Mouse (Mus musculus): ENCODE data around the gene Sprr2h. TPM values are rescaled to one million over a fixed set of nuclear protein-coding genes. Genes with fewer than 3 reads are reported as not detected.

Sprr2h gene
- polyA plus RNA-seq (2012; ENCODE audit: insufficient read depth, insufficient read length, missing spikeins), result not detected in 2 replicates

DNA sequence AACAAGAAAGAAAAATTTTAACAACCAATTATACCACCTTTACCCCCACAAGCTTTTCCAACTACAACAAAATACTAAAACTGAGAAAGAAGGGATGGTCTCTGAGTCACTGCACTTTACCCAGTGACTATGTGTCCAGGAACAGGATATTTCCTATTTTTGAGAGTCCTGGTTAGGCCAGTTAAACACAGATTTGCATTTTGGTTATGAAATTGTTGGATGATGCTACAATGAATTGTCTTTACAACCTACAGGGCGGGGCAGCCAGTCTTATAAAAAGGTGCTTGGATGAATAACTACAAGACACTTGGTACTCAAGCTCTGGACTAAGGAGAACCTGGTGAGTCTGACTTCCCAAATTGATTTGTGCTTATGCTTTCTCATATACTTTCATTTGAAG, at the start of gene Sprr2h:
Gene Sprr2h, plus strand, starts transcription at position 301 of the 400 bp plus-strand sequence.
- no peak for TF ChIP-seq CTCF (IDR thresholded peaks at IDR 0.05; ENCODE audit: low read depth, low read length)
- no peak for TF ChIP-seq POLR2A (IDR thresholded peaks at IDR 0.05; ENCODE audit: borderline replicate concordance, low read depth, low read length)

DNA sequence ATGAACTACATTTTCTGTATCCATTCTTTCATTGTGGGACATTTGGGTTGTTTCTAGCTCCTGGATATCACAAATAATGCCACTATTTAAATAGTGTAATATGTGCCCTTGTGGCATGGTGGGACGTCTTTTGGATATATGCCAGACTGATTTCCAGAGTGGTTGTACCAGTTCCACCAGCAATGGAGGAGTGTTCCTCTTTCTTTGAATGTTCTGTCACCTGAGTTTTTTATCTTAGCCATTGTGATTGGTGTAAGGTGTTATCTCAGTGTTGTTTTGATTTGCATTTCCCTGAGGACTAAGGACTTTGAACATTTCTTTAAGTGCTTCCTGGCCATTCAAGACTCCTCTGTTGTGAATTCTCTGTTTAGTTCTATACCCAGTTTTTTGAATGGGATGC, 49.2 kb upstream of the Sprr2h start:
- no peak overlapping the region for H3K27ac ChIP-seq (ENCODE audit: insufficient read depth, low read depth, low read length)
- no peak for TF ChIP-seq CTCF (IDR thresholded peaks at IDR 0.05; ENCODE audit: low read depth, low read length)
- TF ChIP-seq POLR2A (IDR thresholded peaks at IDR 0.05; ENCODE audit: borderline replicate concordance, low read depth, low read length), result no peak
- H3K4me1 ChIP-seq (ENCODE audit: control insufficient read depth, insufficient read depth, low read length), result no peaks in the 10 kb centered on the region
- H3K4me3 ChIP-seq (ENCODE audit: insufficient read depth, low read length), result no peak overlapping the region

More for the DNA sequence above, at the start of gene Sprr2h:
- H3K4me3 ChIP-seq (ENCODE audit: insufficient read depth, low read length), result no peak within 1 kb of the TSS
- H3K27ac ChIP-seq (ENCODE audit: insufficient read depth, low read depth, low read length), result no peak within 1 kb of the TSS
- no peaks in the 10 kb centered on the region for H3K4me1 ChIP-seq (ENCODE audit: control insufficient read depth, insufficient read depth, low read length)

DNA sequence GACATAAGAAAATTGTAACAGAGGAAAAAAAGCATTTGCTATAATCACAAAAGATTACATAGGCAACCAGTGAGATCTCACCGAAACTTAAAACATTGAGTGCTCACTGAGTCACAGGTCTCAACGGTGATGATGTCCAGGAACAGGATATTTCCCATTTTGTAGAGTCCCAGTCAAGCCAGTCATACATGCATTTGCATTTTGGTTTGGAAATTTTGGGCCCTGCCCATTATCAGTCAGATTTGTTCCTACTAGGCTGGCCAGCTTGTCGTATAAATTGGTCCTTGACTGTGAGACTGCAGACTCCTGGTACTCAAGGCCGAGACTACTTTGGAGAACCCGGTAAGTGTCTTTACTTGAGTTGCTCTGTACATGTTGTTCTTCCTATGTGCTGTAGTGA, 46.6 kb upstream of the Sprr2h start, which contains the start of gene Sprr2d:
Gene Sprr2d, plus strand, starts transcription at position 301 of the 400 bp plus-strand sequence.
- H3K4me1 ChIP-seq (ENCODE audit: control insufficient read depth, insufficient read depth, low read length), result no peaks in the 10 kb centered on the region
- H3K4me3 ChIP-seq (ENCODE audit: insufficient read depth, low read length), result no peak within 1 kb of the TSS
- TF ChIP-seq CTCF (IDR thresholded peaks at IDR 0.05; ENCODE audit: low read depth, low read length) (no peak), POLR2A (IDR thresholded peaks at IDR 0.05; ENCODE audit: borderline replicate concordance, low read depth, low read length) (no peak)
- H3K27ac ChIP-seq (ENCODE audit: insufficient read depth, low read depth, low read length), result no peak within 1 kb of the TSS

DNA sequence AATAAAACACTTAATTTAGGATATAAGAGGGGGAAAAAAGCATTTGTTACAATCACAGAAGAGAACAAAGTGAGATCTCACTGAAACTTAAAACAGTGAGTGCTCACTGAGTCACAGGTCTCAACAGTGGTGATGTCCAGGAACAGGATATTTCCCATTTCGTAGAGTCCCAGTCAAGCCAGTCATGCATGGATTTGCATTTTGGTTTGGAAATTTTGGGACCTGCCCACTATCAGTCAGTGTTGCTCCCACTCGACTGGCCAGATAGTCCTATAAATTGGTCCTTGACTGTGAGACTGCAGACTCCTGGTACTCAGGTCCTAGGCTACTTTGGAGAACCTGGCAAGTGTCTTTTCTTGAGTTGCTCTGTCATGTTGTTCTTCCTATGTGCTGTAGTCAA, 33.6 kb upstream of the Sprr2h start, which contains the start of gene Sprr2e:
Gene Sprr2e, plus strand, starts transcription at position 301 of the 400 bp plus-strand sequence.
- Histone ChIP-seq H3K27ac (ENCODE audit: insufficient read depth, low read depth, low read length) (no peak within 1 kb of the TSS), H3K4me1 (ENCODE audit: control insufficient read depth, insufficient read depth, low read length) (no peaks in the 10 kb centered on the region), H3K4me3 (ENCODE audit: insufficient read depth, low read length) (no peak within 1 kb of the TSS)
- TF ChIP-seq POLR2A (IDR thresholded peaks at IDR 0.05; ENCODE audit: borderline replicate concordance, low read depth, low read length) (no peak), CTCF (IDR thresholded peaks at IDR 0.05; ENCODE audit: low read depth, low read length) (no peak)

DNA sequence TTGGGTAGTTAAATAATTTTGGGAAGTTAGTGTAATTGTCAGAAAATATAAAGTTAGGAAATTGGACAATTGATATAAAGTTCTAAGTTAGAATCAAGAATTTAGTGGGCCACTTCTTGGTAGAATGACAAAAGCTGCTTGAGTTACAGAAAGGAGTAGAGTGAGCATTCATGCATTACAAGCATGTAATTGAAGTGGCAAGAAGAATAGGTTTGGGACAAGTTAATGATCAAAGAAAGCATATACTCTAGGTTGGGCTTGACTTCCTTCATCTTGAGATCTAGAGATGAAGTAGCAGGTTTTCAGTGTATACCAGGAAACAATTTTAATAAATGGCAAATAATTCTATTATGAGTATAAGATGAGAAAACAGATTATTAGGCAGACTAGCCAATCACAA, 23.9 kb upstream of the Sprr2h start:
- Histone ChIP-seq H3K4me3 (ENCODE audit: insufficient read depth, low read length) (no peak overlapping the region), H3K4me1 (ENCODE audit: control insufficient read depth, insufficient read depth, low read length) (no peaks in the 10 kb centered on the region), H3K27ac (ENCODE audit: insufficient read depth, low read depth, low read length) (no peak overlapping the region)
- TF ChIP-seq POLR2A (IDR thresholded peaks at IDR 0.05; ENCODE audit: borderline replicate concordance, low read depth, low read length) (no peak), CTCF (IDR thresholded peaks at IDR 0.05; ENCODE audit: low read depth, low read length) (no peak)

DNA sequence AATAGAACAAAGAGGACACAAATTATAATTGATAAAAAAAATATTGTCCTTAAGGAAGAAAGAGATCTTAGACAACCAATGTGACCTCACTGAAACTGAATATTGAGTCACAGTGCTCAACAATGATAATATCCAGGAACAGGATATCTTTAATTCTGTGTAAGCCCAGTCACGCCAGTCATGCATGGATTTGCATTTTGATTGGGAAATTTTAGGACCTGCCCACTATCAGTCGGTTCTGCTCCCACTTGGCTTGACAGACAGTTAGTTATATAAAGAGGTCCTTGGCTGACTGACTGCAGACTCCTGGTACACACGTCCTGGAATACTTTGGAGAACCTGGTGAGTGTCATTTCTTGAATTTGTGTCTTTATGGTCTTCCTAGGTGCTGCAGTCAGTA, 20.6 kb upstream of the Sprr2h start, which contains the start of gene Sprr2f:
Gene Sprr2f, plus strand, starts transcription at position 301 of the 400 bp plus-strand sequence.
- no peaks in the 10 kb centered on the region for H3K4me1 ChIP-seq (ENCODE audit: control insufficient read depth, insufficient read depth, low read length)
- TF ChIP-seq POLR2A (IDR thresholded peaks at IDR 0.05; ENCODE audit: borderline replicate concordance, low read depth, low read length) (no peak), CTCF (IDR thresholded peaks at IDR 0.05; ENCODE audit: low read depth, low read length) (no peak)
- H3K4me3 ChIP-seq (ENCODE audit: insufficient read depth, low read length), result no peak within 1 kb of the TSS
- H3K27ac ChIP-seq (ENCODE audit: insufficient read depth, low read depth, low read length), result no peak within 1 kb of the TSS

GRCm38 (mm10) chr3:92373613-92374012, 11.9 kb upstream of the Sprr2h start:
- TF ChIP-seq CTCF (IDR thresholded peaks at IDR 0.05; ENCODE audit: low read depth, low read length) (no peak), POLR2A (IDR thresholded peaks at IDR 0.05; ENCODE audit: borderline replicate concordance, low read depth, low read length) (no peak)
- no peak overlapping the region for H3K4me3 ChIP-seq (ENCODE audit: insufficient read depth, low read length)
- no peaks in the 10 kb centered on the region for H3K4me1 ChIP-seq (ENCODE audit: control insufficient read depth, insufficient read depth, low read length)
- no peak overlapping the region for H3K27ac ChIP-seq (ENCODE audit: insufficient read depth, low read depth, low read length)

DNA sequence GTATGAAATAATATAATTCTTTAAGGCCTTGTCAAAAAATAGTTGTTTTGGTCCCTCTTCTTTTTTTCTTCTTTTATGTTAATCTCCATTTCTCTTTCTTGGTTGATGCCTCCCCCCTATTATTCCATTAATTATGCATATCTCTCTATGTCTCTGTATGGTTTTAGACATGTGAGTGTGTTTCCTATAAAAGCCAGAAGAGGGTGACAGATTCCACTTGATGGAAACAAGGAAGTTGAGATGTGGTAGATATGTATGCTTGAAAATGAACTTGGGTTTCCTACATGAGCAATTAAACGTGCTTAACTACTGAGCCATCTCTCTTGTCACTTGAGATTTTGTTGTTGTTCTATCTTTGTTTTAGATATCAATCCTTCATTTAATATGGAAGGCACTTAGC, 8.8 kb downstream of the Sprr2h start:
- Histone ChIP-seq H3K27ac (ENCODE audit: insufficient read depth, low read depth, low read length) (no peak overlapping the region), H3K4me3 (ENCODE audit: insufficient read depth, low read length) (no peak overlapping the region), H3K4me1 (ENCODE audit: control insufficient read depth, insufficient read depth, low read length) (no peaks in the 10 kb centered on the region)
- no peak for TF ChIP-seq POLR2A (IDR thresholded peaks at IDR 0.05; ENCODE audit: borderline replicate concordance, low read depth, low read length)
- no peak for TF ChIP-seq CTCF (IDR thresholded peaks at IDR 0.05; ENCODE audit: low read depth, low read length)

GRCm38 (mm10) chr3:92407691-92408090, 22.2 kb downstream of the Sprr2h start, which contains the start of gene Sprr2i:
TSS of gene Sprr2i (plus strand) at chr3:92407991.
- no peaks in the 10 kb centered on the region for H3K4me1 ChIP-seq (ENCODE audit: control insufficient read depth, insufficient read depth, low read length)
- TF ChIP-seq POLR2A (IDR thresholded peaks at IDR 0.05; ENCODE audit: borderline replicate concordance, low read depth, low read length) (no peak), CTCF (IDR thresholded peaks at IDR 0.05; ENCODE audit: low read depth, low read length) (no peak)
- no peak within 1 kb of the TSS for H3K4me3 ChIP-seq (ENCODE audit: insufficient read depth, low read length)
- H3K27ac ChIP-seq (ENCODE audit: insufficient read depth, low read depth, low read length), result no peak within 1 kb of the TSS

- Histone ChIP-seq H3K4me1 (ENCODE audit: control insufficient read depth, insufficient read depth, low read length) (no peaks in the 10 kb centered on the region), H3K4me3 (ENCODE audit: insufficient read depth, low read length) (no peak within 1 kb of the TSS), H3K27ac (ENCODE audit: insufficient read depth, low read depth, low read length) (no peak within 1 kb of the TSS)
- TF ChIP-seq CTCF (IDR thresholded peaks at IDR 0.05; ENCODE audit: low read depth, low read length) (no peak), POLR2A (IDR thresholded peaks at IDR 0.05; ENCODE audit: borderline replicate concordance, low read depth, low read length) (no peak)
These were observed 32.3 kb downstream of the Sprr2h start, which contains the start of gene Sprr2j-ps for GRCm38 (mm10) chr3:92417782-92418181. TSS of gene Sprr2j-ps (plus strand) at chr3:92418082.

All from bone marrow macrophage, adult 2 months (primary cell).